Mouse (Mus musculus): ENCODE results near the gene Aff1. TPM values are rescaled to one million over a fixed set of nuclear protein-coding genes. Genes with fewer than 3 reads are reported as not detected.

The Aff1 gene
- polyA plus RNA-seq, 1 experiment = 16.2 TPM

GRCm38 (mm10) chr5:103752665-103753510, 60.7 kb downstream of the Aff1 start:
- H3K4me1 ChIP-seq (ENCODE audit: control insufficient read depth, insufficient read depth, insufficient read length) = peaks cover 25% of the 10 kb centered on the region; the same call in 1 of the 2 replicates
- H3K36me3 ChIP-seq (ENCODE audit: control insufficient read depth, insufficient read depth, low read length) = no peaks in the 10 kb centered on the region
- peak overlapping the region; percentile 100 for H3K4me3 ChIP-seq (ENCODE audit: extremely low read depth, insufficient read depth, insufficient read length)
- H3K27ac ChIP-seq (ENCODE audit: insufficient read depth, low read length) = peak overlapping the region; percentile 97
- H3K27me3 ChIP-seq (ENCODE audit: control insufficient read depth, insufficient read depth, low read length) = no peaks in the 10 kb centered on the region
- TF ChIP-seq POLR2A (IDR thresholded peaks at IDR 0.05; ENCODE audit: low read depth, low read length) = 0 out of 2 replicates have a peak, but pooled peaks have one; percentile 2
- no peak for TF ChIP-seq CTCF (IDR thresholded peaks at IDR 0.05; ENCODE audit: extremely low read depth, insufficient read depth, insufficient read length, insufficient replicate concordance)
- peak in 1 of 2 experiments; percentile 59 for DNase-seq (ENCODE audit: low read depth in 1 of 2, low spot score in 2 of 2)
- 1% methylated on average over 23 of the region's 23 CpGs for WGBS

GRCm38 (mm10) chr5:103753511-103754329, 61.5 kb downstream of the Aff1 start:
- Histone ChIP-seq H3K27me3 (ENCODE audit: control insufficient read depth, insufficient read depth, low read length) (no peaks in the 10 kb centered on the region), H3K4me1 (ENCODE audit: control insufficient read depth, insufficient read depth, insufficient read length) (peaks cover 25% of the 10 kb centered on the region; the same call in 1 of the 2 replicates), H3K4me3 (ENCODE audit: extremely low read depth, insufficient read depth, insufficient read length) (peak overlapping the region; percentile 100), H3K27ac (ENCODE audit: insufficient read depth, low read length) (peak overlapping the region; percentile 100), H3K36me3 (ENCODE audit: control insufficient read depth, insufficient read depth, low read length) (no peaks in the 10 kb centered on the region)
- peak; percentile 81 to 86 for DNase-seq (ENCODE audit: low read depth in 1 of 2, low spot score in 2 of 2)
- TF ChIP-seq CTCF (IDR thresholded peaks at IDR 0.05; ENCODE audit: extremely low read depth, insufficient read depth, insufficient read length, insufficient replicate concordance) = no peak
- peak; percentile 94 for TF ChIP-seq POLR2A (IDR thresholded peaks at IDR 0.05; ENCODE audit: low read depth, low read length)
- under 1% methylated on average over 82 of the region's 86 CpGs for WGBS

GRCm38 (mm10) chr5:103754330-103755134, 62.4 kb downstream of the Aff1 start:
- H3K27me3 ChIP-seq (ENCODE audit: control insufficient read depth, insufficient read depth, low read length) = no peaks in the 10 kb centered on the region
- no peaks in the 10 kb centered on the region for H3K36me3 ChIP-seq (ENCODE audit: control insufficient read depth, insufficient read depth, low read length)
- TF ChIP-seq POLR2A (IDR thresholded peaks at IDR 0.05; ENCODE audit: low read depth, low read length) = no peak
- peak overlapping the region; percentile 100 for H3K4me3 ChIP-seq (ENCODE audit: extremely low read depth, insufficient read depth, insufficient read length)
- peak overlapping the region; percentile 100 for H3K27ac ChIP-seq (ENCODE audit: insufficient read depth, low read length)
- H3K4me1 ChIP-seq (ENCODE audit: control insufficient read depth, insufficient read depth, insufficient read length) = peaks cover 29% of the 10 kb centered on the region; the same call in 1 of the 2 replicates
- WGBS = under 1% methylated on average over 34 of the region's 42 CpGs
- peak in 1 of 2 experiments; percentile 27 for DNase-seq (ENCODE audit: low read depth in 1 of 2, low spot score in 2 of 2)

- Histone ChIP-seq H3K27me3 (ENCODE audit: control insufficient read depth, insufficient read depth, low read length) (no peaks in the 10 kb centered on the region), H3K4me1 (ENCODE audit: control insufficient read depth, insufficient read depth, insufficient read length) (peaks cover 27% of the 10 kb centered on the region; the same call in 1 of the 2 replicates), H3K4me3 (ENCODE audit: extremely low read depth, insufficient read depth, insufficient read length) (peak overlapping the region; percentile 100), H3K36me3 (ENCODE audit: control insufficient read depth, insufficient read depth, low read length) (no peaks in the 10 kb centered on the region), H3K27ac (ENCODE audit: insufficient read depth, low read length) (peak overlapping the region; percentile 100; the same call in 1 of the 2 replicates)
- TF ChIP-seq POLR2A (IDR thresholded peaks at IDR 0.05; ENCODE audit: low read depth, low read length) (no peak), CTCF (IDR thresholded peaks at IDR 0.05; ENCODE audit: extremely low read depth, insufficient read depth, insufficient read length, insufficient replicate concordance) (no peak)
- 6% methylated on average over 3 of the region's 3 CpGs for WGBS
- DNase-seq (ENCODE audit: low read depth in 1 of 2, low spot score in 2 of 2) = no peak
These were observed 62.9 kb downstream of the Aff1 start for GRCm38 (mm10) chr5:103755135-103755487.

GRCm38 (mm10) chr5:103756231-103756714, 64.1 kb downstream of the Aff1 start:
- no peaks in the 10 kb centered on the region for H3K36me3 ChIP-seq (ENCODE audit: control insufficient read depth, insufficient read depth, low read length)
- peak overlapping the region; percentile 39; the same call in 1 of the 2 replicates for H3K4me3 ChIP-seq (ENCODE audit: extremely low read depth, insufficient read depth, insufficient read length)
- peak in 1 of 2 experiments; percentile 29 for DNase-seq (ENCODE audit: low read depth in 1 of 2, low spot score in 2 of 2)
- peaks cover 36% of the 10 kb centered on the region; the same call in 1 of the 2 replicates for H3K4me1 ChIP-seq (ENCODE audit: control insufficient read depth, insufficient read depth, insufficient read length)
- 5% methylated on average over 6 of the region's 6 CpGs for whole genome bisulfite sequencing
- no peak for TF ChIP-seq POLR2A (IDR thresholded peaks at IDR 0.05; ENCODE audit: low read depth, low read length)
- H3K27ac ChIP-seq (ENCODE audit: insufficient read depth, low read length) = peak overlapping the region; percentile 71
- no peaks in the 10 kb centered on the region for H3K27me3 ChIP-seq (ENCODE audit: control insufficient read depth, insufficient read depth, low read length)

- no peak for DNase-seq (ENCODE audit: low read depth in 1 of 2, low spot score in 2 of 2)
- no peaks in the 10 kb centered on the region for H3K36me3 ChIP-seq (ENCODE audit: control insufficient read depth, insufficient read depth, low read length)
- WGBS = 48% methylated on average over 4 of the region's 4 CpGs
- TF ChIP-seq POLR2A (IDR thresholded peaks at IDR 0.05; ENCODE audit: low read depth, low read length) = no peak
- TF ChIP-seq CTCF (IDR thresholded peaks at IDR 0.05; ENCODE audit: extremely low read depth, insufficient read depth, insufficient read length, insufficient replicate concordance) = no peak
- H3K4me3 ChIP-seq (ENCODE audit: extremely low read depth, insufficient read depth, insufficient read length) = no peak overlapping the region
- peaks cover 49% of the 10 kb centered on the region for H3K4me1 ChIP-seq (ENCODE audit: control insufficient read depth, insufficient read depth, insufficient read length)
- no peaks in the 10 kb centered on the region for H3K27me3 ChIP-seq (ENCODE audit: control insufficient read depth, insufficient read depth, low read length)
- no peak overlapping the region for H3K27ac ChIP-seq (ENCODE audit: insufficient read depth, low read length)
These were observed 66.3 kb downstream of the Aff1 start for GRCm38 (mm10) chr5:103758491-103758890.

Measured in spleen, adult 2 months (tissue).